Mouse (Mus musculus) CH12.LX (cell line): ENCODE data around the gene Prkcd. TPM values are rescaled to one million over a fixed set of nuclear protein-coding genes. Genes with fewer than 3 reads are reported as not detected.
A peak's percentile ranks its signal among the peaks of the same experiment; 100 is the strongest.

Experiments used
- DNase-seq: peaks from one replicate; pipeline ENCODE4 v3.0.0-alpha.2; 2013; ENCODE audit errors: extremely low read depth
- H3K27ac ChIP-seq: 2 replicates; pipeline ENCODE4 v1.5.1; 2012; ENCODE audit warnings: low read depth, mild to moderate bottlenecking, control low read depth, moderate library complexity; ENCODE audit not compliant: insufficient read depth
- H3K27me3 ChIP-seq: replicated peaks from 2 replicates; pipeline ENCODE3; 2012; ENCODE audit warnings: inconsistent platforms
- H3K36me3 ChIP-seq, 2 experiments: replicated peaks in 1 of 2; 2 replicates each; pipeline versions ENCODE3 to v1.6.1; 2012; ENCODE audit warnings: inconsistent platforms in 1 of 2, low read length in 1 of 2, mild to moderate bottlenecking in 1 of 2, mixed read lengths in 1 of 2, moderate library complexity in 1 of 2; ENCODE audit not compliant: control insufficient read depth in 1 of 2, insufficient read depth in 1 of 2
- H3K4me1 ChIP-seq, 2 experiments: 2 replicates each; pipeline ENCODE4 v1.6.1; 2012; ENCODE audit warnings: inconsistent platforms in 1 of 2, moderate library complexity in 1 of 2; ENCODE audit not compliant: insufficient read depth in 2 of 2, control insufficient read depth in 1 of 2
- H3K4me2 ChIP-seq: 2 replicates; pipeline ENCODE4 v1.6.1; 2012; ENCODE audit warnings: low read depth, mild to moderate bottlenecking, control low read depth; ENCODE audit not compliant: poor library complexity, insufficient read depth, severe bottlenecking
- H3K4me3 ChIP-seq, 3 experiments: fragments of 150-350 bp in 1 of 3; sonication (generic) in 1 of 3; replicated peaks in 1 of 3; 2 replicates each; pipeline versions ENCODE3 to v1.5.1; 2011 to 2012; ENCODE audit warnings: low read depth in 2 of 3, low read length in 2 of 3, mild to moderate bottlenecking in 2 of 3, moderate library complexity in 2 of 3, control low read depth in 1 of 3, improper control_type of control experiment in 1 of 3, inconsistent platforms in 1 of 3, mixed read lengths in 1 of 3; ENCODE audit not compliant: poor library complexity in 1 of 3
- H3K79me2 ChIP-seq: replicated peaks from 2 replicates; pipeline ENCODE4 v1.6.1; 2012; ENCODE audit warnings: mild to moderate bottlenecking, moderate library complexity; ENCODE audit not compliant: control insufficient read depth, poor library complexity, insufficient read depth, severe bottlenecking; ENCODE audit errors: extremely low read depth
- H3K9ac ChIP-seq: 2 replicates; pipeline ENCODE4 v1.6.1; 2012; ENCODE audit warnings: low read depth, mild to moderate bottlenecking, control low read depth, moderate library complexity; ENCODE audit not compliant: insufficient read depth
- H3K9me3 ChIP-seq: replicated peaks from 2 replicates; pipeline ENCODE3; 2012; ENCODE audit warnings: low read length, inconsistent platforms, mixed read lengths
- CTCF ChIP-seq, 2 experiments: IDR thresholded peaks in 1 of 2; conservative IDR thresholded peaks in 1 of 2; 2 replicates each; pipeline ENCODE4 v1.5.1; 2011 to 2012; ENCODE audit warnings: low read depth in 2 of 2, low read length in 2 of 2, improper control_type of control experiment in 1 of 2, inconsistent platforms in 1 of 2, mild to moderate bottlenecking in 1 of 2, moderate library complexity in 1 of 2
- HCFC1 ChIP-seq: IDR thresholded peaks from 2 replicates; pipeline ENCODE4 v1.6.1; 2012; ENCODE audit warnings: low read depth, mild to moderate bottlenecking, inconsistent platforms, low read length, improper control_type of control experiment
- IRF4 ChIP-seq: IDR thresholded peaks from 2 replicates; pipeline ENCODE4 v1.6.1; 2014; ENCODE audit warnings: low read depth, mild to moderate bottlenecking, inconsistent platforms, low read length, improper control_type of control experiment
- JUND ChIP-seq: conservative IDR thresholded peaks from 2 replicates; pipeline ENCODE4 v1.6.1; 2011; ENCODE audit warnings: low read depth, low read length, improper control_type of control experiment
- MEF2A ChIP-seq: IDR thresholded peaks from 2 replicates; pipeline ENCODE4 v1.6.1; 2014; ENCODE audit warnings: low read depth, mild to moderate bottlenecking, inconsistent platforms, low read length, improper control_type of control experiment, borderline replicate concordance
- MXI1 ChIP-seq: IDR thresholded peaks from 2 replicates; pipeline ENCODE4 v1.6.1; 2011; ENCODE audit warnings: mild to moderate bottlenecking, low read depth, low read length, improper control_type of control experiment
- NRF1 ChIP-seq: IDR thresholded peaks from 2 replicates; pipeline ENCODE4 v1.6.1; 2014; ENCODE audit warnings: low read depth, mild to moderate bottlenecking, inconsistent platforms, low read length, improper control_type of control experiment, moderate library complexity
- POLR2A ChIP-seq: IDR thresholded peaks from 2 replicates; pipeline ENCODE4 v1.6.1; 2011; ENCODE audit warnings: low read depth, mild to moderate bottlenecking, improper control_type of control experiment, low read length
- RAD21 ChIP-seq: IDR thresholded peaks from 2 replicates; pipeline ENCODE4 v1.6.1; 2011; ENCODE audit warnings: low read depth, mild to moderate bottlenecking, low read length, improper control_type of control experiment, moderate library complexity
- SMC3 ChIP-seq: IDR thresholded peaks from 2 replicates; pipeline ENCODE4 v1.6.1; 2011; ENCODE audit warnings: low read depth, low read length, improper control_type of control experiment
- USF2 ChIP-seq: conservative IDR thresholded peaks from 2 replicates; pipeline ENCODE4 v1.6.1; 2011; ENCODE audit warnings: low read depth, low read length, improper control_type of control experiment
- ZC3H11A ChIP-seq: IDR thresholded peaks from 2 replicates; pipeline ENCODE4 v1.6.1; 2012; ENCODE audit warnings: low read depth, mild to moderate bottlenecking, inconsistent platforms, low read length, improper control_type of control experiment
- ZNF384 ChIP-seq: IDR thresholded peaks from 2 replicates; pipeline ENCODE4 v1.6.1; 2012; ENCODE audit warnings: low read depth, low read length, improper control_type of control experiment, inconsistent platforms
- dilution Hi-C: fragments of 300-500 bp; cut with MboI; formaldehyde crosslinking; loops from 2 replicates; pipeline ENCODE4 v1.14.3; 2020; ENCODE audit warnings: low sequenced_read_pairs; ENCODE audit not compliant: extremely low pct_unique_long_range_greater_than_20kb, extremely low pct_ligation_motif_present
- in situ Hi-C: fragments of 300-500 bp; cut with MboI; formaldehyde crosslinking; loops from 3 replicates; pipeline ENCODE4 v1.14.3; 2019; ENCODE audit warnings: low sequenced_read_pairs, low pct_ligation_motif_present, low pct_unique_long_range_greater_than_20kb, mixed read lengths
- polyA plus RNA-seq: library from polyadenylated mRNA; unstranded; fragments of >175 nt; gene quantifications from 2 replicates; pipeline ENCODE4 v1.2.1, GENCODE M21; 2012; ENCODE audit warnings: low read depth; ENCODE audit not compliant: insufficient read length
- total RNA-seq, 2 experiments: library from RNA; depleted of rRNA; stranded (reverse); fragments of 300-350 nt in 1 of 2; fragments of >200 nt in 1 of 2; gene quantifications; 2 replicates each; pipeline ENCODE4 v1.2.3; 2012 to 2014

Gene Prkcd
- total and polyA plus RNA-seq, 3 experiments, result 109 to 186 (median 122) TPM

DNA sequence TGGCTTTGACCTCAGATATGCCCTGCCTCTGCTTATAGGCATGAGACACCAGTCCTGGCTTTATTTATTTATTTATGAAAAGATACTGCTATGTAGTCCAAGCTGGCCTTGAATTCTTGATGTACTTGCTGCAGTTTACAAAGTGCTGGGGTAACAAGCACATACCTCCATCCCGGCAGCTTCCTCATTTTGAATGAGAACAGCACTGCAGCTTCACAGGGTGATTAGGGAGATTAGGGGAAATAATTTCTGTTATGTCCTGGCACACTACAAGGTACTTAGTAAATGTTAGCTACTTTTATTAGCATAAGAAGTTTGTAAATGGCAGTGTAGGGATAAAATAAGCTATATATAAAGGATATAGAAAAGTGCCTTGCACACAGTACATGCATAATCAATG lies 29.5 kb upstream of the Prkcd start:
- H3K4me2 ChIP-seq, result peak overlapping the region; percentile 74
- peak overlapping the region; percentile 92; the same call in 1 of the 2 replicates for H3K9ac ChIP-seq
- no peak overlapping the region for H3K27ac ChIP-seq
- no peaks in the 10 kb centered on the region; the same call in 1 of the 2 replicates for H3K79me2 ChIP-seq
- dilution Hi-C loops, result no loop called here
- in situ Hi-C loops, result no loop called here
- no peak for TF ChIP-seq IRF4
- TF ChIP-seq RAD21, result no peak
- TF ChIP-seq, all 38 proteins: peak for 0
- DNase-seq, result peak; percentile 43
- Histone ChIP-seq H3K4me3 (peak overlapping the region in 2 of 3 experiments; percentile 18 to 87), H3K27me3 (no peaks in the 10 kb centered on the region), H3K9me3 (no peaks in the 10 kb centered on the region), H3K4me1 (peaks cover 6 to 35% of the 10 kb centered on the region in 2 experiments), H3K36me3 (peaks cover 10 to 35% of the 10 kb centered on the region in 2 experiments)

DNA sequence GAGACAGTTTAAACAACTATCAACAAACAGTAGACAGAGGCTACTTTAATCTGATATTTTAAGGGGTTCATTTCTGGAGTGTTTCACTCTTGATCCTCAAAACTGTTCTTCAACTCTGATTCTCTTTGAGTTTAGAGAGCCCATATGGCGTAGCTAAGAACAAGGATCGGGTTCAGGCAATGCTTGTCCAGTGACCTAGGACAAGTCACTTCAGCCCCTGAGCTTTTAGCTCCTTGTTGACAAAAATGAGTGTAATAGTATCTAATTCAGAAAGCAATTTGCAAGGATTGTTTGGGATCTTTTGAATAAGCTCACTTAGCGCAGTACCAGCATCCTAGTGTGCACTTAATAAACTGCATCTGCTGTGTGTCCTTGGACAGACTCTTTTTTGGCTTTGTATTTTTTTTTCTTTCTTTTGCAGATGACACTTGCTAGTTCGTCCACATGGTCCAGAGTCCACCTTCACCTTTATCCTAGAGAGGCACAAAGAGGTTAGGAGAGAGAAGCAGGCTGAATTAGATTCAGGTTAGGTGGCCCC lies 28.8 kb upstream of the Prkcd start:
- no peaks in the 10 kb centered on the region; the same call in 1 of the 2 replicates for H3K79me2 ChIP-seq
- TF ChIP-seq SMC3 (no peak), JUND (no peak), ZC3H11A (no peak), NRF1 (no peak), MEF2A (no peak), POLR2A (no peak), ZNF384 (no peak), USF2 (no peak), HCFC1 (no peak), CTCF (conservative IDR thresholded peaks at IDR 0.05 in 1 of 2, IDR thresholded peaks at IDR 0.05 in 1 of 2; ENCODE audit: low read depth in 2 of 2, low read length in 2 of 2) (no peak), MXI1 (no peak)
- dilution Hi-C loops, result no loop called here
- peaks cover 7 to 27% of the 10 kb centered on the region in 2 experiments for H3K36me3 ChIP-seq
- no peaks in the 10 kb centered on the region for H3K9me3 ChIP-seq
- H3K4me1 ChIP-seq, result peaks cover 7 to 43% of the 10 kb centered on the region in 2 experiments
- DNase-seq, result no peak
- in situ Hi-C loops, result no loop called here
- peak overlapping the region; percentile 74 for H3K4me2 ChIP-seq
- no peaks in the 10 kb centered on the region for H3K27me3 ChIP-seq
- no peak overlapping the region for H3K27ac ChIP-seq
- H3K4me3 ChIP-seq, result peak overlapping the region; percentile 86 to 92 (median 87)
- peak overlapping the region; percentile 92 for H3K9ac ChIP-seq
